Mouse (Mus musculus) brain, embryonic 14.5 days (tissue): ENCODE results near the gene Zfp866. TPM values are rescaled to one million over a fixed set of nuclear protein-coding genes. Genes with fewer than 3 reads are reported as not detected.

ENCODE experiments used
- DNase-seq: peaks from one replicate; pipeline ENCODE4 v3.0.0-alpha.2; 2011; ENCODE audit warnings: low read depth
- CTCF ChIP-seq: fragments of 200-500 bp; IDR thresholded peaks from 2 replicates; pipeline ENCODE4 v1.5.1; 2012; ENCODE audit warnings: inconsistent platforms, mild to moderate bottlenecking, moderate library complexity, borderline replicate concordance; ENCODE audit not compliant: insufficient read depth, insufficient read length; ENCODE audit errors: extremely low read depth
- POLR2A ChIP-seq: fragments of 200-500 bp; IDR thresholded peaks from 2 replicates; pipeline ENCODE4 v1.6.1; 2012; ENCODE audit warnings: mild to moderate bottlenecking, inconsistent platforms, borderline replicate concordance; ENCODE audit not compliant: poor library complexity, insufficient read depth, insufficient read length, severe bottlenecking; ENCODE audit errors: extremely low read depth
- polyA plus RNA-seq: library from polyadenylated mRNA; depleted of rRNA; stranded (reverse); fragments of >200 nt; gene quantifications from 2 replicates; pipeline ENCODE4 v1.2.3, GENCODE M21; 2012

The Zfp866 gene
- polyA plus RNA-seq, 1 experiment = 44.6 TPM

- TF ChIP-seq POLR2A = no peak
- no peak for TF ChIP-seq CTCF
Measured at GRCm38 (mm10) chr8:69808864-69809403, 18.0 kb upstream of the Zfp866 start.

GRCm38 (mm10) chr8:69808094-69808863 is 17.3 kb upstream of the Zfp866 start, which contains the start of gene Gmip:
Gene Gmip, plus strand, starts transcription at chr8:69808679.
- DNase-seq = peak; percentile 78
- no peak for TF ChIP-seq CTCF
- no peak for TF ChIP-seq POLR2A

More at GRCm38 (mm10) chr8:69808864-69809403, 18.0 kb upstream of the Zfp866 start:
- peak; percentile 79 for DNase-seq

- TF ChIP-seq POLR2A = no peak
- TF ChIP-seq CTCF = no peak
- DNase-seq = no peak
Measured at GRCm38 (mm10) chr8:69807236-69807635, 16.3 kb upstream of the Zfp866 start.

DNA sequence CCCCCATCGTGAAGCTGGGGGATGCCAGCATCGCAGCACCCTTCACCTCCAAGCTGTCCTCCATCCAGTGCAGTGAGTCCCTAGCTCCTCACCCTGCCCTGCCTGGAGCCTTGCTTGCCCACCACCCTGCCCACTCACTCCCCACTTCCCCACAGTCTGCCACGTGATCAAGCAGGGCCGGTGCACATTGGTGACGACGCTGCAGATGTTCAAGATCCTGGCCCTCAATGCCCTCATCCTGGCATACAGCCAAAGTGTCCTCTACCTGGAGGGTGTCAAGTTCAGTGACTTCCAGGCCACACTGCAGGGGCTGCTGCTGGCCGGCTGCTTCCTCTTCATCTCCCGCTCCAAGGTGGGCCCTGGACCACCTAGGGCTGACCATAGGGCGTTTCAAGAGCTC is 14.5 kb upstream of the Zfp866 start:
- no peak for DNase-seq

DNA sequence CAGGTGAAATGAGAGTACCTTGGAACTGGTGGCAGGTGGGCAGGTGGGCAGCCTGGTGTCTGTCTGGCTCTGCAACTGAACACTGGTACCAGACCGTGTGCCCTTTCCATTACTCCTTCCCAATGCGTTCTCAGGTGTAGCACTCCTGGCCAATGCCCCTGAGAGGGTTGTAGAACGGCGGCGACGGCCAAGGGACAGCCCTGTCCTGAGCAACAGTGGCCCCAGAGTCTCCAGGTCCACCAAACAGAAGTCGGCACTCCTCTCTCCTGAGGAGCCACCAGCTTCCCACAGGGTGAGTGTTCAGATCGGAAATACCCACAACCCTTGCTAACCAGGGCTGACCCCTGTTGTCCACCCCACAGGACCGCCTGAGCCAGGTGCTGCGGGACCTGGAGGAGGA is 14.1 kb upstream of the Zfp866 start:
- TF ChIP-seq CTCF (no peak), POLR2A (no peak)
- no peak for DNase-seq

More for the DNA sequence above, 14.5 kb upstream of the Zfp866 start:
- TF ChIP-seq POLR2A = no peak
- no peak for TF ChIP-seq CTCF

- DNase-seq = no peak
- TF ChIP-seq POLR2A (no peak), CTCF (no peak)
Measured at GRCm38 (mm10) chr8:69804537-69804936, 13.6 kb upstream of the Zfp866 start.

GRCm38 (mm10) chr8:69803366-69803765 is 12.4 kb upstream of the Zfp866 start:
- DNase-seq = no peak

DNA sequence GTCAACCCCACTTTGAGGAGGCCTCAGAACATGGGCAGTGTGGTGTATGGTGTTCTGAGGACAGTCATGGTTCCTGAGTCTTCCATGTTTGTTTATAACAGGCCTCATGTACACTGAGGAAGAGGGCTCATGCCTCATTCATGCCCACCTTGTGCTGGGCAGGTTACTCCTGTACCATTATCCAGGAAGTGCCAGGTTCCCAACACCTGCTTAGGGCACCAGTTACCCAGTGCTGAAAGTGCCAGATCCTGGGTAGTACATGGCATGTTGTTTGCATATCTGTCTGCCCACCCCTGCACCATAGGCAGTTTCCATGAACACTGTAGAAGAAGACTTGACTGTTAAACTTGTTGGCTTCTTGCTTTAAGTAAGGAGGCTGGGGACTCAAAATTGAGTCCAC is 11.2 kb upstream of the Zfp866 start:
- TF ChIP-seq CTCF (no peak), POLR2A (no peak)
- no peak for DNase-seq

More at GRCm38 (mm10) chr8:69803366-69803765, 12.4 kb upstream of the Zfp866 start:
- TF ChIP-seq CTCF (no peak), POLR2A (no peak)

- DNase-seq = no peak
- TF ChIP-seq CTCF (no peak), POLR2A (no peak)
Measured at GRCm38 (mm10) chr8:69801796-69802195, 10.8 kb upstream of the Zfp866 start.

DNA sequence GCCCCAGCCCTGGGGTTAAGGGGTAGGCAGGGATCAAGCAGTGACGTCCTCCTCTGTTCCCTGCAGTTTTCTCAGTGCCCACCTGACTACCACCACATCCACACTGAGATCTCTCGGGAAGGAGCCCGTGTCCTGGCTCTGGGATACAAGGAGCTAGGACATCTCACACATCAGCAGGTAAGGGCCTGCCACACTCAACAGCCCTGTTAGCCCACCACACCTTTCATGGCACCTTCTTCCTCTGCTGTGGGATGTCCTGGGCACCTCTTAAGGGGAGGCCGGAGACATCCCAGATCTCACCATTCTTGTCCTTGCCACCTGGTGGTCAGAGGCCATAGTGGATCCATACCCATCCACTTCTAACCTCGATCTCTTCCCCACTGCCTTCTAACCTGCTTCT is 9.0 kb upstream of the Zfp866 start:
- no peak for DNase-seq
- TF ChIP-seq CTCF = no peak
- TF ChIP-seq POLR2A = no peak

DNA sequence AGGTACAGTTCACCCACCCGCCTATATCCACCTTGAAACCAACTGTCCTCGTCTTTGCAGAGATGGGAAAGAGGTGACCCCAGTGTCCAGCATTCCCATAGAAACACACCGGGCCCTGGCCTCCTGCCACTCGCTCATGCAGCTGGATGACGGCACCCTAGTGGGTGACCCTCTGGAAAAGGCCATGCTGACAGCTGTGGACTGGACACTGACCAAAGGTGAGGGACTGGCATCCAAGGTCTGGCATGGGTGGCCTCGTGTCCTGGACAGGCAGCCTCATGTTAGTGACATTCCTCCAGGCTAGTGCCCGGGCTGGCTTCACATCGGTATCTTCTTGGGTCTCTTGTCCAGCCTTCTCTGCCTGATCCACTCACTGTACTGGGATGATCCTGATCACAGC is 8.3 kb upstream of the Zfp866 start:
- no peak for DNase-seq
- TF ChIP-seq CTCF = no peak
- TF ChIP-seq POLR2A = no peak

DNA sequence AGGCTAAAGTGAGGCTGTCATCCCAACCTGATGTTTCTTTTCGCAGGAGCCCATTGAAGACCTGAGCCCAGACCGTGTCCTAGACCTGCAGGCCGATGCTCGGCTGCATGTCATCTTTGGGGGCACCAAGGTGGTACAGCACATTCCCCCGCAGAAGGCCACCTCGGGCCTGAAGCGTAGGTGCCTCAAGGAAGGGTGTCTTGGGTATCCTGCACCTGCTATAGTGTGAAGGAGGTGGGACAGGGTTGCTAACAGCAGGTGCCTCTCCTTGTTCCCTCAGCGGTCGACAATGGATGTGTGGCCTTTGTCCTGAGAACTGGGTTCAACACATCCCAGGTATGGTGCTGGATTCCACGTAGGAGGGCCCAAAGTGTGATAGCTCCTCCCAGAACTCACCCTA is 6.7 kb upstream of the Zfp866 start:
- no peak for DNase-seq
- no peak for TF ChIP-seq CTCF
- no peak for TF ChIP-seq POLR2A
